Mouse (Mus musculus) telencephalon, adult 2 months (tissue): ENCODE results near the gene Klhl36.

Experiments used
- DNase-seq: peaks from one replicate; pipeline ENCODE4 v3.0.0-alpha.2; 2011; ENCODE audit warnings: low read depth, low spot score

Klhl36 gene

DNA sequence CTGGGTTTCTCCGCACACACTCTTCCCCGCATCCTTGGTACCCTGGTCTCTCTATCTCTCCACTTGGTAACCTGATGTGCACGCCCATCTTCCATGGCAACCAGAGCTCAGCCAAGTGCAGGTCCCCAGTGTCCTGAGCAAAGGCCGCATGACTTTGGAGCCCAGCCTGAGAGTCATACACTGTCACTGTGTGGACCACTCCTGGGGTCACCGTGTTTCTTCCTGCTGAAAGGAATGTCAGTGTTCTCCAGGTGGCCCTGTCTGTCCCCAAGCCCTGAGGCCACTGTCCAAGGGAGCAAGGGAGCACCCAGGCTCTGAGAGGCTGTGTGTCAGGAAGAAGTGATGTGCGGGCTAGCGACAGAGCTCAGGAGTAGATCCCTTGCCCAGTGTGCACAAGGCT lies 21.2 kb downstream of the Klhl36 start:
- DNase-seq: no peak

DNA sequence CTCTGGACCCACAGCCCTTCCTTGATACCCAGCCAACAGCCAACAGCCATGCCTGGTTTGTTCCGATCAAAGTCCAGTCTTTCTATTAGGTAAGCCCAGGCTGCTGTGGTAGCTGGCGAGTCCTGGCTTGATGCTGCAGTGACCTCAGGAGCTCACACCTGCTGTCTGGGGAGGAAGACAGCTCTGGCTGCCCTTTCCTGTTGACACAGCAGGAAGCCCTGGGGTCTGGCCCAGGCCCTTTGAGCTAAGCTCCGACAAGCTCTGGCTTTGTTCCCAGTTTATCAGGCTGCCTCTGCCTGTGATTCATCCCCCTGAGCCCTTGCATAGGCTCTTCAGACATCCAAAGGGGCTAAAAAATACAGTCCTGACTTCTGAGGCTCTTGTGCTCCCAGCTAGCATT lies 23.5 kb downstream of the Klhl36 start:
- peak; percentile 13 for DNase-seq

DNA sequence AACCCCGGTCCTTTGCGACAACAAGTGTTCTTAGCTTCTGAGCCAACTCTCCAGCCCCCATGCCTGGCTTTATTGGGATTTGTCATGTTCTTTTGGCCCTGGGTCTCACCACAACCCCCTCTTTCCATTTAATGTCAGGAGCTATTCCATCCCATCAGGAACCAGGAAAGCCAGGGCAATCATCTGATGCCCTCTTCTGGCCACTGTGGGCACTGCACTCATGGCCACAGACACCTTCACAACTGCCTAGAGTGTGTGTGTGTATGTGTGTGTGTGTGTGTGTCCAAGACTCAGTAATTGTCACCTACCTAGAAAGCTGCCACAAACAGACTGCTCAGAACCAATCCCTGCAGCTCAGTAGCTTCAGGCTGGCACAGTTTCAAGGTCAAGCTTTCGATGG lies 25.1 kb downstream of the Klhl36 start:
- DNase-seq: no peak

DNA sequence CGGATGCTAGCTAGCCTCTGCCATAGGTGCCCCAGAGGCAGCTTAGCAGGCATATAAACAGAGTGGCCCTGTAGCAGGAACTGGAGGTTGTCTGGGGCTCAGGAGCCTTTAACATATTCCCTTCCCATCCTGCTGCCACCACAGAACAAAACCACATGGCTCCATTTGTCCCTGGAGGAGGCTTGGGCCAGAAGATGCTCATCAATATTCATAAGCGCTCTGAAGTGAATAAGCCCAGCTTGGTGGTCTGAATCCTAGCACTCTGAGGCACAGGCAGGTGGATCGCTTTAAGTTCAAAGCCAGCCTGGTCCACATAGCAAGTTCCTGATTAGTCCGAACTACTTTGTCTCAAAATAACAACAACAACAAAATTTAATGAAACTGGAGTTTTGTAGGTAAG lies 25.9 kb downstream of the Klhl36 start:
- no peak for DNase-seq

DNA sequence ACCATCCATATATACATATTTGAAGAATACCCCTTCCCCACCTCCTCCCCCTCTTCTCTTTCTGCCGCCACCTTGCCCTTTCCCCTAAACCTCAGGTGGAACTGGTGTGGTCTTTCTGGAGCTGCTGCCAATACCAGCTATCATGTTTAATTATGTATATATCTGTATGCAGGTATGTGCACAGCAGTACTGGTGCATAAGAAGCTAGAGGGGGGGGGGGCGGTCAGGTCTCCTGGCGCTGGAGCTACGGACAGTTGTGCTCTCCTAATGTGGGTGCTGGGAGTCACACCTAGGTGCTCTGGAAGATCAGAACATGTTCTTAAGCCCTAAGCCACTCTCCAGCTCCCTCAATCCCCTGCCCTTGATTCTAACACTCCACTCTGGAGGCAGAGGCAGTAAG lies 35.0 kb downstream of the Klhl36 start:
- DNase-seq: no peak

DNA sequence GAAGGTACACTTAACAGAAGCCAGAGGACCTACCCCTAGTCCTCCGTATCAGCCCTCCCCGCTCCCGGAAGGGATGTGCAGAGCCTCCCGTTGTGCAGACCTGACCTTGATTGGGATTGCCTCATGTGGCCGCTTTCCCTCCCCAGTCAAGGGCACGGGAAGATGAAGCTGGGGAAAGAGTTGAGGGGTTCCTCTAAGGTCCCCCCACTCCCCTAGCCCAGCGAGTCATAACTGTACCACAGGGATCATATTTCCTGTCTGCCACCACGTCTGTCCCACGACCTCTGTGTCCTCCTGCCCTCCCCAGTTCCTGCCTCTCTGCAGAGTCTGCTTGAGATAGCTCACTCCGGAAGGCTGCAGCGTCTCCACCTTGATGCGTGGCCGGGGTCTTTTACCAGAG lies 35.9 kb downstream of the Klhl36 start:
- DNase-seq: no peak

DNA sequence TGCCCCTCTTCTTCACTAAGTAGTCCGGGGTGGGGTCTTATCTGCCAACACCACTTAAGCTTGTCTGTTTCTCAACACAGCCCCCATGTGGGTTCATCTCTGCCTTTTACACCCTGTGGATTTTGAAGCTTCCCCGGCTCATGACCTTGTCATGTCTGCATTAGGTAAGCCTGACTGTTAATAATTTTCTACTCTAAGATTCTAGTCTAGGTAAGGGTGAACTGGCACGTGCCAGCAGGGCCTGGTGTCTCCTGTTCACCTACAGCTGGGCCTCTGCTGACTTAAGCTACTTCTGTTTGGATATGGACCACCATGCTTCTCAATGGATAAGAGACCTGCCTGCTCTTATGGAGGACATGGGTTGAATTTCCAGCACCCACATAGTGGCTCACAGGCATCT lies 39.3 kb downstream of the Klhl36 start:
- no peak for DNase-seq

DNA sequence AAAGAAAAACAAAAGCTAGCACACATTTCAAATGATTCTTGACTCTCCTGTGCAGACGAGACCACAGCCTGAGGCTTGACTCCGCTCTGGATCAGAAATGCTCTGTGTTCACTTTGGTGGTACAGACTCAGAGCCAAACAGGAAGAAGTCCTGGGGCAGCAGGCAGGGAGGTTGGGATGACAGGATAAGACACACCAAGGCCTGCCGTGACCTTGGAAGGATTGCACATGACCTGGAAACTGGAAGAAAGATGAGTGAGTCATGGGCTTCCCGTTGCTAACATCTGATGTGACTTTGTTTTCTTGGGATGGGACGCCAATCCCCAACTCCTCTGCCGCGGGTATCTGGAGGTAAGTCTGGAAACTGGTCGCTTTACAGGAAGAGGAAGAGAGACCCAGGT lies 39.9 kb downstream of the Klhl36 start:
- DNase-seq: no peak

DNA sequence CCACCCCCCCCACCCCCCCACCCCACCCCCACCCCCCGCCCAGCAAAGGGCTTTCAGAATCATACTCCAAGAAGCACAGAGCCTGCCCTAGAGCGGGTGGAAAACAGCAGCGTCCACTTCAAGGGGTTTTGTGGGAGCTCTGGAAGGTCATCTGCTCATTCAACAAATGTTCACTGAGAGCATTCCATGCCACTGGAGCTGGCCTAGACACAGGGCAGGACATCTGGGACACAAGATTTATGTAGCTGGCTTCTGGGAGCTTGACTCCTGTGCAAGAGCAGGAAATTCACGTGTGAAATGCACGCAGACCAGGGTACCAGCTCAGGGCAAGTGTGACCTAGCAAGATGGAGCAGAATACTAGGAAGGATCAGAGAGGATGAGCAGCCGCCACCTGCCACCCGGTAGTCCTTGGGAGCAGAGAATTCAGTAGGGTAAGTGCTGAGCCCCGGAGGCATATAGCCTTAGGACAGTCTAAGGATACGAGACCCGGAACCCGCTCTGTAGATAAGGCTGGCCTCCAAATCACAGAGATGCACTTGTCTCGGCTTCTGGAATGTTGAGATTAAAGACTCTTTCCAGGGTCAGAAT lies 42.4 kb downstream of the Klhl36 start:
- DNase-seq: no peak

DNA sequence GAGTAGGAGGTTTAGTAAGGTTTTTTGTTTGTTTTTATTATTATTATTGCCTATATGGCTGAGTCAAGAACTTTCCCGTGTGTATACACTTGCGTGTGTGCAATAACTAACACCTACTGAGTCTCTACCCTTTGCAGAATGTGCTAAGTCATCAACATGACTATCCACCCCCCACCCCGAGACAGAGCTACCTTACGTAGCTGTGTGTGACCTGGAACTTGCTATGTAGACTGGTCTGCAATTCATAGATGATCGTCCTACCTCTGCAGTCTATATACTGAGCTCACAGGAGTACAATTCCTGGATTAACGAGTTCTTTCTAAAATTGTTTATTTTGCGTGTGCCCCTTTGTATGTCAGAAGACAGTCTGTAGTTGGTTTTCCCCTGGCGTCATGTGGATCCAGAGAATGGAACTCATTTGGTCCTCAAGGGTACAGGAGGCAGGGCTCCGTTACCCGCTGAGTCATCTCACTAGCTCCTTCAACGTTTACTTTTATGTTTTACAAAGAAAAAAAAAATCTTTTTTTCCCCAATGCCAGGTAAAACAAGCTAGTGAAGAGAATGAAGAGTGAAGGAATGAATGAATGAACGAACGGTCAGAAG lies 48.0 kb downstream of the Klhl36 start, which contains the start of gene Usp10:
Gene Usp10, plus strand, starts transcription at position 417 of the 603 bp plus-strand sequence.
- DNase-seq: peak; percentile 19

DNA sequence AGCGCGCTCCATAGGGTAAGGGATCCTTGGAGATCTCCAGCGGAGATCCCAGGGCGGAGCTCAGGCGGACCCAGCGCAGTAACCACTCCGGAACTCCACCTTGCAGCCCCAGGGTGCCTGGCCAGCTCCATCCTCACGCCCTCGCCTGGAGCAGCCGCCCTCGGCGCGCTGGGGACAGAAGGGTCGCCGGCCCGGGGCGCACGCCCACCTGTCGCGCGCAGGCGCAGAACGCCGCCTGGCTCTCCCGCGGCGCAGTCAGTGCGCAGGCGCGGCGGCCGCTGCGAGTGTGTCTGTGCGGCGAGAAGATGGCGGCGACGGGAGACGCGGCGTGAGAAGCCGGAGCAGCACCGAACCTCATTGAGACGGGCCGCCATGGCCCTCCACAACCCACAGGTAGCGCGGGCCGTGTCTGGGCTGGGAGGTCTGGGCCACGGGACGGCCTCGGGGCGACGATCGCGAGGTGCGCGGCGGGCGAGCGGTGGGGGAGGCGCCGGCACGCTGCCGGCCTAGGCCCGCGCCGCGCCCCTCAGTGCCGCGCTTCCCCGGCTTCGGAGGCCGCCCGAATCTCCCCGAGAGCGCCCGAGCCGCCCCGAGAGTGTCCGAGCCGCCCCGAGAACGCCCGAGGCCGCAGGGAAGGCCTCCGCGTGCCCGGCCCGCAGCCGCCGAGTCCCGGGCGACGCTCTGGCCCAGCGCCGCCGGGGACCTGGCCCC lies 48.6 kb downstream of the Klhl36 start, which contains the start of gene Gm20388:
Gene Gm20388, plus strand, starts transcription at position 295 of the 711 bp plus-strand sequence.
- peak; percentile 53 for DNase-seq

DNA sequence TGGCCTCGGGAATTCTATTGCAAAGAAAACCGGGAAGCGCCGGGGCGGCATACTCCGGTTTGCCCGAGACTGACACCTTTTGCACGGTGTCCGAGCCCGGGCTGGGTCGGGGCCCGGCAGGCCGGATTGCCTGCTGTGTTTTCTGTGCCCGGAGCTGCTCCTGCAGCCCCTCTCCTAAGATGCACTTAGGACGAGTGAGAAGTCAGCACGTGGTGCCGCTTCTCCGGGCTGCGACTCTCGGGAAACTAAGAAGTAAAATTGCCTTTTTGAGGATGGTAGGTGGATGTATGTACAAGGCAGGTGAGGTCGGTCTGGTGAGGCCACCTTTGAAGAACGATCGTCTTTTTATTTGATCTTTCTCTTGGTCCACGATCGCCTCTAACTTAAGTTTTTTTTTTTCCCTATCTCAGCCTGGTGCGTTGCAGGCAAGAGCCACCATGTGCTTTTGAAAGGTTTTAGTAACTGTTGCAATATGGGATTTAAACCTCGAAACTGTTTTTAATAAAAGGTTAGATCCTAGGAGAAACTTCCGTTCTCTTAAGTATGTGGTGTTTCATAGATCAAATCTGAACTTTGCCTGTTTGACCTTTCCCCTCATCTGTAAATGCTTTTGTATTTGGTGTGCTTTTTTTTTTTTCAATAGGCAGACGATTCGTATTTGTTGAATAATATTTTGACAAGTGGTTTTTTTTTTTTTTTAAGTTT lies 49.3 kb downstream of the Klhl36 start:
- DNase-seq: no peak

DNA sequence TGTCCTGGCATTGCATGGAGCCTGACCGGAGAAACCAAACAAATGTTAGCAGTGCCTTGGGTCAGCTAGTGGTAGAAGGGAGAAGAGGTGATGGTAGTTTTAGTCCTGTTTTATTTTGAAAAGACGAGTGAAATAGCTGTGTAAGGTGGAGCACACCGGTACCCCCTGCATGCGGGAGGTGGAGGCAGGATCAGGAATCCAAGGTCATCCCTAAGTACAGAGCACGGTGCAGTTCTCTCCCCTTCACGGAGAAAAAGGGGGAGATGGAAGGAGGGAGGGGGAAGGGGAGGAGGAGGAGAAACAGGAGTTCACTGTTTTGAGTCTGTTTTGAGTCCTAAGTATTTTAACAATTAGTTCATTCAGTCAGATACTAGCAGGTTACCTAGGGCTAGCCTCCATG lies 50.6 kb downstream of the Klhl36 start:
- DNase-seq: no peak

DNA sequence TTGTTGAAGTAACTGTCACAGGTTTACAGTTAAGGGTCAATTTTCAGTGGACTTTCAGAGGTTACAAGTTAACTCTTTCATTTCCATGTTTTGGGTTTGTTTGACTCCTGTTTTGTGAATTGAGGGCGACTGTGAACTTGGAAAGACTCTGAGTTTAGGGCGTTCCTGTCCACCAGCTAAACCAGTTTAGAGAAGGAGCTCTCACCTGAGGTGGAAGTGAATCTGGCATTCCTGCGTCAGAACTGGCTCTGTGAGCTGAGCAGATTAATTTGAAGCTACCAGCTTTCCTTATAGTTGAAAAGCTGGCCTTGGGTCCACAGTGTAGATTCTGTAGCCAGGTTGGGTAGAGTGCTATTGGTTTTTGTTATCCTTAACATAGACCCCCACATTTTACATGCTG lies 51.1 kb downstream of the Klhl36 start:
- no peak for DNase-seq

DNA sequence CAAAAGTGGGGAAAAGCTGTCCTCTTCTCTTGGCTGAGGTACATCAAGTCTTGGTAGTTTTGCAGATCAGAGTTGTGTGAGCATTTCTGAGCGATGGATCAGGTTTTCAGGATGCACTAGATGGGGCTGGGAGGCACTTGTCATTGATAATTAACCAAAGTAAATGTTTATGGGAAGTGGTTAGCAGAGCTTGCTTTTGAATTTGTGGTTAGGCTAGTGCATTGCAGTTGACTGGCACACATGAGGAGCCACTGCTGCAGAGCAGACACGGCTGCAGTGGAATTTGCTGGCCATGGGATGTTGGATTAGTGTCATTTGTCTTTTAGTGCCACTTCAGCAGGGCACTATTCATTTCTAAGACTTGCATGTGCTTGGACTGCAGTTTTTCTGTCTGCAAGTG lies 52.1 kb downstream of the Klhl36 start:
- no peak for DNase-seq

DNA sequence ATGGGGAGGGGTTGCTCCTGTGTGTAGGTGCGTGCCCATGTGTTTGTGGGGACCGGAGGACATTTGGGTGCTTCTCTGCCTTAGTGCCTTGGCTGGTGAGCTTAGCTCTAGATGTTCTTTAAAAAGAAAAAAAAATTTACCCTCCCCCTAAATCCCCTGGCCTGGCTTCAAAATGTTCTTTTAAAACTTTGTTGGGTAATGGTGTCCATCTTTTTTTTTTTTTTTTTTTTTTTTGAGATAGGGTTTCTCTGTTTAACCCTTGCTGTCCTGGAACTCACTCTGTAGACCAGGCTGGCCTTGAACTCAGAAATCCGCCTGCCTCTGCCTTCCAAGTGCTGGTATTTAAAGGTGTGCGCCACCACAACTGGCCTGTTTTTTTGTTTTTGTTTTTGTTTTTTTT lies 53.2 kb downstream of the Klhl36 start:
- DNase-seq: no peak

DNA sequence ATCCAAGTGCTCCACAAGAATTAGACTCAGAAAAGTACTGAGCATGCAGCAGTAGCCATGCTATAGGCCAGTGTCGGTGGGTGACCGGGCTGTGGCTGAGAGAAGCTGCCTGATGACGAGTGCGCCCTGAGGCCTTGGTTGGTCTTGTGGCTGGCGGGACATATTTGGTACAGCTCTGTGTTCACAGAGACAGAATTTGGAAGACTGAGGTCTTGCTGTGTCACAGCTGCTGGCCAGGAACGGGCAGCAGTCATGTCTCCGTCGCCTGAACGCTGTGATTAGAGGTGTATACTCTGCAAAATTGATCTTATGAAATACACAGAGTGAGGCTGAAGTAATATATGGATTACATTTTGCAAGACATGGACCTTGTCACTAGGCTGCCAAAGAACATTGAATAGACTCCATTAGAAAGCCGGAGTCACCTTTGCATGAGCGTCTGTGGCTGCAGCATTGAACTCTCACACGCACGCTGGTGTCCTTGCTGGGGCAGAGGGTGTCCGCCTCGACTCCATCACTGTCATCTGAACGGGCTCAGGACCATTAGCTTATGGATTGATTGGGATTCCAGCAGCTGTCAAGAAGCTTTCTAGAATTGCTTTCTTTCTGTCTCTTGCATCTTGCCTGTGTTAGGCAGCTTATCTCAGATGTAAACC lies 54.3 kb downstream of the Klhl36 start:
- DNase-seq: no peak

DNA sequence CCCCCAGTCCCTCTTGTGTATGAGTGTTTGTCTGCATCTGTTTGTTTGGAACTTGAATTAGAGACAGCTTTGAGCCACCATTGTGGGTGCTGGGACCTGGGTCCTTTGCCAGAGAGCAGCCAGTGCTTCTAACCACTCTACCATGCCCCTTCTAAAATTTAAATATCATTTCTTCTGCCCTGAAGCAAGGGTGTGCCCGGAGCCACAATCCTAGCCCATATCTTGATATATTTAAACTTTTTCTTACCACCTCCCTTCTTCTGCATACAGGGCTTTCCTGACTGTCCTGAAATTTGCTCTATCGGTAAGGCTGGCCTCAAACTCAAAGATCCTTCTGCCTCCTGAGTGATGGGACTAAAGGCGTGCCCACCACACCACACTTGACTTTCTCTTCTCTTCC lies 55.3 kb downstream of the Klhl36 start:
- DNase-seq: no peak

DNA sequence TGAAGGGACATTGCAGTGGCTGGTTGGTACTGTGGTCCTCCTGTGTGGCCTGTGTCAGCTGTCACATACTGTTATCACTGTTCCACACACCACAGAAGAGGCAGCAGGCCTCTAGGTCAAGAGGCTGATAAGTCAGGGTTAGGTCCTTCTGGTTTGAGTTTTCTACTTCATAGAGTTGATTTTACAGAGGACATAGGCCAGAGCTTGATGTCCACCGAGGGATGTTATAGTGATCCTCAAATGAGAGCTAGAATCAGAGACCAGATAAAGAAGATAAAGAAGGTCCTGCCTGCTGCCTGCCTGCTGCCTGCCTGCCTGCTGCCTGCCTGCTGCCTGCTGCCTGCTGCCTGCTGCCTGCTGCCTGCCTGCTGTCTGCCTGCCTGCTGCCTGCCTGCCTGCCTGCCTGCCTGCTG lies 56.1 kb downstream of the Klhl36 start:
- DNase-seq: no peak

DNA sequence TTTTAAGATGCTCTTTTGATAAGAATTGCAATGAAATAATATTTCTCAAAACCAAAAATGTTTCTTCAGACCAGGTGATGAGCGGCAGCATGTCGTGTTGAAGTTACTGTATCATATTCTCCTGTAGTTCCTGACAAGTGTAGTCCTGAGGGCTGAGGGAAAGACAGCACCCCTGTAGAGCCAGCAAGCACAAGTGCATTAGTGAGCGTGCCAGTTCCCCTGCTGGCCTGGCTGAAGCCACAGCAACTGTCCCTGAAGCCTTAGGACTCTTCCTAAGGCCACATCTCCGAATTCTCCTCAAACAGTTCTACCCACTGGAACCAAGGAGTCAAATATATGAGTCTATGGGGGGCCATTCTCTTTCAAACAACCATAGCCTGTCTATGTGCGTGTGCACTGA lies 61.2 kb downstream of the Klhl36 start:
- DNase-seq: no peak

DNA sequence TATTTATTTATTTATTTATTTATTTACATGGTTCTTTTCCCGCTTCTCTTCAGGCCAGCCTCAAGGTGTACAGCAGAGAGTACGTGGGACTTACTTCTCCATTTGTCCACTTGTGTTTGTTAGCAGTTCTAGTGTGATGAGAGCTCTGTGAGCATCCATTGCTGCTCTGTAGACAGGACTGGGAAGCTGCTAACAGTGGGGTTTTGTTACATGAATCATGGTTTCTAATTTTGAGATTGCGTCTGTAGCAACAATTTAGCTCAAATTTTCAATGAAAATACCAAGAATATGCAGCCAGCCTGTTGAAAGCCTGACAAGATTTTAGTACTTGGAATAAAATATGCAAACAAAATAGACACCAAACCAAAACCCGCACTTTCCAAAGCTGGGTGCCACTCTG lies 63.4 kb downstream of the Klhl36 start:
- no peak for DNase-seq

DNA sequence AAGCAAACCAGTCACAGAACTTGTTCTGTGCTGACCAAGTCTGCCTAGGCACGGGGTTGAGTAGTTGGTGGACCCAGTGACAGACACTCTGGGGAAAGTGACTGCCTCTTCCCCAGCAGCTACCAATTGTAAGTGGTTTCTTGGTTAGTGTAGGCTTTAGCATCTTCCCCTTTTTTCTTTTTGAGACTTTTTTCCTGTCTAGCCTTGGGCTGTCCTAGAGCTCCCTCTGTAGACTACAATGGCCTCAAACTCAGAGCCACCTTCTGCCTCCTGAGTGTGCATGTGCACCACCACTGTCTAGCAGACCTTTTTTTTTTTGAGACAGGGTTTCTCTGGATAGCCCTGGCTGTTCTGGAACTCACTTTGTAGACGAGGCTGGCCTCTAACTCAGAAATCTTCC lies 64.4 kb downstream of the Klhl36 start:
- DNase-seq: no peak
